Mouse (Mus musculus) megakaryocyte-erythroid progenitor cell, adult 5-6 weeks (primary cell): ENCODE measurements at regions not wholly inside any gene's neighbourhood (a gene's known extent, or its start where the extent isn't known, plus 50 kb on each side); places are given as distances from the start of the nearest gene placed in this dataset.

Experiments used
- ATAC-seq: replicated peaks from 2 replicates; pipeline ENCODE4 v1.8.0; 2016; ENCODE audit warnings: mild to moderate bottlenecking, inconsistent platforms; ENCODE audit not compliant: severe bottlenecking, poor library complexity, low FRiP score, low TSS enrichment

- ATAC-seq: no peak
Measured at GRCm38 (mm10) chr9:94467846-94468245, 70.0 kb downstream of the 1190002N15Rik start.

- no peak for ATAC-seq
Measured at GRCm38 (mm10) chr9:94456085-94456531, 81.8 kb downstream of the 1190002N15Rik start.

GRCm38 (mm10) chr9:94455466-94455865, 82.4 kb downstream of the 1190002N15Rik start:
- ATAC-seq: no peak

- no peak for ATAC-seq
Measured at GRCm38 (mm10) chr9:94449911-94450310, 88.0 kb downstream of the 1190002N15Rik start.

- ATAC-seq: no peak
Measured at GRCm38 (mm10) chr9:94446182-94446763, 91.6 kb downstream of the 1190002N15Rik start.

- ATAC-seq: no peak
Measured at GRCm38 (mm10) chr9:94444140-94444789, 93.6 kb downstream of the 1190002N15Rik start.

- ATAC-seq: no peak
Measured at GRCm38 (mm10) chr9:94441393-94441792, 96.5 kb downstream of the 1190002N15Rik start.

GRCm38 (mm10) chr9:94433468-94433867, 104.4 kb downstream of the 1190002N15Rik start:
- no peak for ATAC-seq

- no peak for ATAC-seq
Measured at GRCm38 (mm10) chr9:94432144-94432747, 105.6 kb downstream of the 1190002N15Rik start.

- 0 out of 2 replicates have a peak, but pooled peaks have one; percentile 41 for ATAC-seq
Measured at GRCm38 (mm10) chr9:94431540-94431939, 106.3 kb downstream of the 1190002N15Rik start.

GRCm38 (mm10) chr9:94430996-94431395, 106.9 kb downstream of the 1190002N15Rik start:
- ATAC-seq: no peak

GRCm38 (mm10) chr9:94426740-94427139, 111.1 kb downstream of the 1190002N15Rik start:
- no peak for ATAC-seq

- ATAC-seq: no peak
Measured at GRCm38 (mm10) chr9:94425804-94426203, 112.1 kb downstream of the 1190002N15Rik start.

- ATAC-seq: no peak
Measured at GRCm38 (mm10) chr9:94424438-94425135, 113.3 kb downstream of the 1190002N15Rik start.

GRCm38 (mm10) chr9:94410546-94410945, 127.3 kb downstream of the 1190002N15Rik start:
- no peak for ATAC-seq

GRCm38 (mm10) chr9:94410042-94410441, 127.8 kb downstream of the 1190002N15Rik start:
- ATAC-seq: no peak

GRCm38 (mm10) chr9:94408635-94409323, 129.1 kb downstream of the 1190002N15Rik start:
- ATAC-seq: no peak

GRCm38 (mm10) chr9:94407671-94408070, 130.2 kb downstream of the 1190002N15Rik start:
- no peak for ATAC-seq

- ATAC-seq: no peak
Measured at GRCm38 (mm10) chr9:94404551-94404950, 133.3 kb downstream of the 1190002N15Rik start.

GRCm38 (mm10) chr9:94400596-94400995, 137.3 kb downstream of the 1190002N15Rik start:
- no peak for ATAC-seq
